Mouse (Mus musculus) stomach, embryonic 16.5 days (tissue): ENCODE results near the gene Acbd5. TPM values are rescaled to one million over a fixed set of nuclear protein-coding genes. Genes with fewer than 3 reads are reported as not detected.

Source experiments
- ATAC-seq: fragments of 200-750 bp; cut with Nextera tagmentation; 2 replicates; pipeline ENCODE4 v1.8.0; 2017; ENCODE audit warnings: moderate number of reproducible peaks, moderate TSS enrichment; ENCODE audit not compliant: insufficient read depth, low FRiP score
- H3K27ac ChIP-seq: fragments of 300-500 bp; sonication (generic); 2 replicates; pipeline ENCODE4 v1.5.1; 2014; ENCODE audit warnings: low read length
- H3K27me3 ChIP-seq: fragments of 300-500 bp; sonication (generic); 2 replicates; pipeline ENCODE4 v1.6.1; 2014; ENCODE audit warnings: low read length, control low read depth, mixed read lengths; ENCODE audit not compliant: control insufficient read depth, insufficient read depth
- H3K36me3 ChIP-seq: fragments of 300-500 bp; sonication (generic); 2 replicates; pipeline ENCODE4 v1.6.1; 2014; ENCODE audit warnings: low read length; ENCODE audit not compliant: control insufficient read depth, insufficient read depth
- H3K4me1 ChIP-seq: fragments of 300-500 bp; sonication (generic); 2 replicates; pipeline ENCODE4 v1.6.1; 2014; ENCODE audit warnings: low read length, control low read depth, mixed read lengths; ENCODE audit not compliant: control insufficient read depth, insufficient read depth
- H3K4me2 ChIP-seq: fragments of 300-500 bp; sonication (generic); 2 replicates; pipeline ENCODE4 v1.6.1; 2014; ENCODE audit warnings: low read depth, low read length, mixed read lengths
- H3K4me3 ChIP-seq: fragments of 300-500 bp; sonication (generic); replicated peaks from 2 replicates; pipeline ENCODE4 v1.5.1; 2014; ENCODE audit warnings: mild to moderate bottlenecking, low read length
- H3K9ac ChIP-seq: fragments of 300-500 bp; sonication (generic); 2 replicates; pipeline ENCODE4 v1.6.1; 2014; ENCODE audit warnings: low read length
- H3K9me3 ChIP-seq: fragments of 300-500 bp; sonication (generic); replicated peaks from 2 replicates; pipeline ENCODE4 v1.6.1; 2016; ENCODE audit warnings: low read length, control low read depth; ENCODE audit not compliant: control insufficient read depth
- WGBS: fragments of 180-500 bp; shearing (Covaris S2); extraction: QIAGEN DNeasy Blood & Tissue Kit; methylation state at CpG from one replicate; pipeline ENCODE4 v1.1.7; 2014; 5-methylcytosine and 5-hydroxymethylcytosine counted together
- polyA plus RNA-seq: library from polyadenylated mRNA; unstranded; fragments of >200 nt; fragmentation: Nextera tagmentation; extraction: Ambion mirVana; gene quantifications from 2 replicates; pipeline ENCODE4 v1.2.1, GENCODE M21; 2015

Acbd5 gene
- polyA plus RNA-seq, 1 experiment from 2014 or later, result 41.8 TPM

DNA sequence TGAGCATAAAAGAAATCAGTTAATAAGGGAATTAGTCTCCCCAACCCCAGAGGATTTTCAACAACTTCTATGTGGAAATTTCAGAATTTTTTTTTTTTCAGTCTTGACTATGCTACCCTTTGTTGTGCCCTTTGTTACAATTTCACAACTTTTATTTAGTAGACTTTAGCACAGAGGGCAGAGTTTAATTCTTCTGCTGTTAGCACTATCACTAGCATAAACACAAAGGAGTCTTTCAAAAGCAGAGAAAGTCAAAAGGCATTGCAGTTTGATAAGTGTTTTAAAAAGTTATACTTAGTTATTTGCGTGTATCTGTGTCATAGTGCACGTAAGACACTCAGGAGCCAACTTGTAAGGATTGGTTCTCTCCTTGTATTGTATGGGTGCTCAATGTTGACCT, 10.6 kb downstream of the Acbd5 start:
- Histone ChIP-seq H3K4me3 (no peak overlapping the region), H3K27me3 (no peaks in the 10 kb centered on the region), H3K4me2 (no peak overlapping the region), H3K9ac (no peak overlapping the region), H3K27ac (no peak overlapping the region), H3K4me1 (no peaks in the 10 kb centered on the region), H3K9me3 (no peaks in the 10 kb centered on the region), H3K36me3 (peaks cover 14% of the 10 kb centered on the region; the same call in 1 of the 2 replicates)
- ATAC-seq, result no peak
- WGBS, result 90% methylated on average over 2 of the region's 2 CpGs

DNA sequence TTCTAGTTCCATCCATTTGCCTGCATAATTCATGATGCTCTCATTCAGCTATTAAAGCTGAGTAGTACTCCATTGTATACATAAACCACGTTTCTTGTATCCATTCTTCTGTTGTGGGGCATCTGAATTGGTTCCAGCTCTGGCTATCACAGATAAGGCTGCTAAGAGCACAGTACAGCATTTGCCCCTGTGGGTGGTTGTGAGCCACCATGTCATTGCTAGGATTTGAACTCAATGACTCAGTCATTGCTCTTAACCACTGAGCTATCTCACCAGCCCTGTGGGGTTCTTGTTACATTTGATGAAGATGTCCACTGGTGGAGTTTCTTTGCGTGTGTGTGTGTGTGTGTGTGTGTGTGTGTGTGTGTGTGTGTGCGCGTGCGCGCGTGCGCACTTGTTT, 16.6 kb downstream of the Acbd5 start:
- H3K27me3 ChIP-seq, result no peaks in the 10 kb centered on the region
- H3K36me3 ChIP-seq, result peaks cover 9% of the 10 kb centered on the region; the same call in 1 of the 2 replicates
- H3K9me3 ChIP-seq, result no peaks in the 10 kb centered on the region
- no peak overlapping the region for H3K9ac ChIP-seq
- H3K27ac ChIP-seq, result no peak overlapping the region
- WGBS, result 92% methylated on average over 8 of the region's 8 CpGs
- H3K4me2 ChIP-seq, result no peak overlapping the region
- no peak for ATAC-seq
- no peaks in the 10 kb centered on the region for H3K4me1 ChIP-seq
- H3K4me3 ChIP-seq, result no peak overlapping the region

DNA sequence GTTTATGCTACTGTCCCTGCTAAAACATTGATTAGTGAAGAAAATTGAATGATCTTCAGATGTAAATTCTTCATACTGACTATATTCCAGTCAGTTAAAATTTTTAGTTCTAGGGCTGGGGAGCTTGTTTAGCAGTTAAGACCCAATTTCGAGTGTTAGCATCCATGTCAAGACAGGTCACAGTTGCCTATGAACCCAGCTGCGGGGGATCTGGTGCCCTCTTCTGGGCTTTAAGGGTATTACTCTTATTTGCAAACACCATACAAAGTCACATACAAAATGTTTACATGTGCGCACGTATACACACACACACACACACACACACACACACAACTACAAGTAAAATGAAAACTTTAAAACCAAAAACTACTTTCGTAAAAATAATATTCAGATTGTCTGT, 24.2 kb downstream of the Acbd5 start:
- no peak overlapping the region for H3K9ac ChIP-seq
- ATAC-seq, result no peak
- H3K4me2 ChIP-seq, result no peak overlapping the region
- H3K36me3 ChIP-seq, result peaks cover 8% of the 10 kb centered on the region
- H3K4me3 ChIP-seq, result no peak overlapping the region
- WGBS, result 53% methylated on average over 5 of the region's 5 CpGs
- no peaks in the 10 kb centered on the region for H3K9me3 ChIP-seq
- H3K27me3 ChIP-seq, result no peaks in the 10 kb centered on the region
- H3K4me1 ChIP-seq, result no peaks in the 10 kb centered on the region
- H3K27ac ChIP-seq, result no peak overlapping the region

DNA sequence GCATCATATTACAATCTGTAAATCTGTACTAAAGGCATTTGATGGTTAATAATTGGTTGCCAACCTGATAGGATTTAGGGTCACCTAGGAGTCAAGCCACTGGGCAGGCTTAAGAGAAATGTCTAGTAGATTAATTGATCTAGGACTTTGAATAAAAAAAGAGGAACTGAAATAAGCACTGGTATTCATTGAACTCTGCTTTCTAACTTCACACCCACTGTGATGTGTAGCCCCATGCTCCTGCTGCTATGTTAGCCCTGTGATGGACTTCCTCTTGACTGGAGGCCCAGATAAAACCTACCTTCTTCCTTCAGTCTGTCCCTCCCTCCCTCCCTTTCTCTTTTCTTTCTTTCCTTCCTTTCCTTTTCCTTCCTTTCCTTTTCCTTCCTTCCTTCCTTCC, 29.1 kb downstream of the Acbd5 start:
- Histone ChIP-seq H3K9me3 (no peaks in the 10 kb centered on the region), H3K4me1 (no peaks in the 10 kb centered on the region), H3K27me3 (no peaks in the 10 kb centered on the region), H3K4me2 (no peak overlapping the region), H3K36me3 (peaks cover 6% of the 10 kb centered on the region), H3K4me3 (no peak overlapping the region), H3K9ac (no peak overlapping the region), H3K27ac (no peak overlapping the region)
- no peak for ATAC-seq

DNA sequence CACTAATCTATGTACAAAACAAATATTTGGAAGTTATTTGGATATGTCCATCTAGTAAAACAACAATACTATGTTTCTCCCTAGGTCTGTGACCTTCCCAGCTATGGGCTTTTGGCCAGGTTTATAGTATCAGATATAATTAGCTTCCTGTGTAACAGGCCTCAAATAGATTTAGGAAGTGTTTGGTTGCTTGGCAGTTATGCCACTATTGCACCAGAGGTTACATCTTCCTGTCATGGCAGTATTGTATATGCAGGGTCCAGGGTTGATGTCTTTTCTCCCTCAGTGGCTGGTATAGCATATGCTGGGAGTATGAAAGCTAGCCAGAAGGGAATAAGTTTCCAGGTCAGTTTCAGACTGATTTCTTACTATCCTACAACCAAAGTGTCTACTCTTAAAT, 34.3 kb downstream of the Acbd5 start:
- Histone ChIP-seq H3K4me3 (no peak overlapping the region), H3K4me1 (no peaks in the 10 kb centered on the region), H3K36me3 (peaks cover 9% of the 10 kb centered on the region), H3K9me3 (no peaks in the 10 kb centered on the region), H3K4me2 (no peak overlapping the region), H3K27me3 (no peaks in the 10 kb centered on the region), H3K27ac (no peak overlapping the region), H3K9ac (no peak overlapping the region)
- ATAC-seq, result no peak

DNA sequence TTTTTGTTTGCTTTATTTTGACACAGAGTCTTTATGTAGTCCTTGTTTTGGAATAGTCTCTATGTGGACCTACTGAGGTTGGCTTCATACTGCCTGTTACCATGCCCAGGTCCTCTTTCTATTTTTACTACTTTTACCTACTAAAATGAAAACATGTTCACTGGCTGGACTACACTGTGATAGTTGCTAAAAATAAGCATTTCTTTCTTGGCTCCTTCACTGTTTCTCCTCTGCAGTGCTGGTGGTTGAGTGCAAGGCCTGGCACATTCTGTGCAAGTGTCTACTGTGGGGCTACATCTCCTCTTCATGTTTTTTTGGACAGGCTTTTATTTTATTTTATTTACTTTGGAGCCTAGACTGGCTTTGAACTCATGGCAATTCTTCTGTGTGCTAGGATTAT, 51.6 kb downstream of the Acbd5 start:
- no peak overlapping the region for H3K4me3 ChIP-seq
- no peak for ATAC-seq
- H3K4me2 ChIP-seq, result no peak overlapping the region
- no peak overlapping the region for H3K9ac ChIP-seq
- no peaks in the 10 kb centered on the region for H3K9me3 ChIP-seq
- no peaks in the 10 kb centered on the region for H3K27me3 ChIP-seq
- H3K36me3 ChIP-seq, result peaks cover 9% of the 10 kb centered on the region; the same call in 1 of the 2 replicates
- H3K4me1 ChIP-seq, result no peaks in the 10 kb centered on the region
- no peak overlapping the region for H3K27ac ChIP-seq

DNA sequence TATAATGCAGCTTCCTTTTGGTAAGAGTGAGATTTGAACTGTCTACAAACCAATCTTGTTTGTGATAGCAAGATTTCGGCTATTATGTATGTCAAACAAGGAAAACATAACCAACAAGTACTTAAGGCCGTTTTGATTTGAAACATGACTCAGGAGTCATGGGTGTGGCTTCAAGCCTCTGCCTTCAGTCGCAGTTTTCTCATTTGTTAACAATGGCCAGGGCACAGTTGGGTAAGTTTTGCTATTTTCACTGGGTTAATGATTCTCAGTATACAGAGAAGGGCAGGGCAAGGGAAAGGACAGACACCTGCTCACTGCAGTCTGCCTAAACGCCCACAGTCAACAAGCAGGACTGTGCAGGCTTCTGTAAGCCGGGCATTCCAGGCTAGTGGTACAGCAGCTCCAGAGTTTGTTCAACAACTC, 87.2 kb downstream of the Acbd5 start:
- H3K36me3 ChIP-seq, result 0 out of 2 replicates have a peak, but pooled peaks cover 3% of the 10 kb centered on the region
- H3K27me3 ChIP-seq, result no peaks in the 10 kb centered on the region
- peak overlapping the region; percentile 65 for H3K4me3 ChIP-seq
- H3K4me2 ChIP-seq, result peak overlapping the region; percentile 89
- WGBS, result 2% methylated on average over 5 of the region's 5 CpGs
- ATAC-seq, result peak; percentile 60
- peak overlapping the region; percentile 100 for H3K27ac ChIP-seq
- H3K4me1 ChIP-seq, result peaks cover 20% of the 10 kb centered on the region
- H3K9ac ChIP-seq, result peak overlapping the region; percentile 77
- H3K9me3 ChIP-seq, result no peaks in the 10 kb centered on the region

DNA sequence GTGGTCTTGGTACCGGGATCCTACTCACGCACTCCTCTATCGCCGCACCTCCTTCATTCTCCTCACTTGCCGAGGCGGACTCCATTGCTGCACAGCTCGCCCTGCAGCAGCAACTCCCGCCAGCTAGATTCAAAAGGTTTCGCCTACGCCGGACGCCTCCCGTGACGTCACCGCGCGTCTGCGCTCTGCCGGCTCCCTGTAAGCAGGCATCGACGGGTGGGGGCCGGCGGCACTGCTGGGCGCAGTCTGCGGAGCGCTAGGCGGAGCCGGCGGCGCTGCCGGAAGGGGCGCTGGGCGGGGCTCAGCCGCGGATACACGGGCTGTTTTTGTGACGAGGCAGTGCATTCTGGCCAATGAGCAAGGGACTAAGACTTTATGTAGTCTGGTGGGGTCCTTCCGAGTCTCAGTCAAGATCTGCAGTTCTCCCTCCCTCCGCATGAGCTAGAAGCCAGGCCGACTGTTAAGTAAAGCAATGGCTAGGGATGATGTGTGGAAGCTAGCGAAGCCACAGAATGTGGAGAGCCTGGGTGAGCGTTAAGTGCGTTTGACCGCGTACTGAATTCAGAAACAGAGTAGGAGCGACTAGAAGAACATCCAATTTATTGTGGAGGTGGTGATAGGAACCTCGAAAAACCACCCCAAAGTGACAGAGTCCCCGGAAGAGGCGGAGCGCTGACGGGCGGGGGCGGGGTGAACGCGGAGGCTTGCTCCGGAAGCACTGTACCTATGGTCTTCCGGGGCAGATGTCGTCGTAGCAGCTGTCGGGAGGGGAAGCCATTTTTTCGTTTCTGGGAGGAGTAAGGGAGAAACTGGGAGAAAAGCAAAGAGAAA, 88.0 kb downstream of the Acbd5 start, which contains the start of the genes Mastl and Yme1l1:
Mastl (minus strand) TSS at position 248 of the 831 bp plus-strand sequence.
Yme1l1 (plus strand) TSS at position 593 of the 831 bp plus-strand sequence.
- H3K9me3 ChIP-seq, result no peaks in the 10 kb centered on the region
- 0 out of 2 replicates have a peak, but pooled peaks cover 5% of the 10 kb centered on the region for H3K36me3 ChIP-seq
- H3K4me3 ChIP-seq, result peak within 1 kb of the TSS; percentile 65
- peak within 1 kb of the TSS; percentile 89 for H3K4me2 ChIP-seq
- ATAC-seq, result peak; percentile 99
- peaks cover 20% of the 10 kb centered on the region for H3K4me1 ChIP-seq
- peak within 1 kb of the TSS; percentile 100 for H3K27ac ChIP-seq
- peak within 1 kb of the TSS; percentile 77 for H3K9ac ChIP-seq
- H3K27me3 ChIP-seq, result no peaks in the 10 kb centered on the region
- WGBS, result under 1% methylated on average over 61 of the region's 61 CpGs

DNA sequence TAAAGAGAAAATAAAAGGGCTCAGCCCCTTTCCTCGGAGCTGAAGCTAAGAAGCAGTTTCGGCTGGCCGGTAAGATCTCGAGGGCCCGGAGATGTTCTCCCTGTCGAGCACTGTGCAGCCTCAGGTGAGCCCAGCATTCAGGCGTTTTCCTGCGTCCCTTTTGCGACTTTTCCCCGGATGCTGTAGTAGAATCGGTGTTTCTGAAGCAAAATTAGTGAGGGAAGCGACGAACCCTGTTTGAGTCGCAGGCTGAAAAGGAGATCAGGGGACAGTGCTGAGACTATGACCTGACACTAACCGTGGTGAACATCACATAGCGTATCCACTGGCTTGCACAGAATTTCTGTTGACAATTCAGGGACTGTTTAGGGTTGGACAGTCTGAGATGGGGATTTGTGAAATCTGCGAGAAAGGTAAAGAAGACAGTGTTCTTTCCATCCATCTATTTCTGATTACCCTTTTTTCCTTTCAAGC, 88.7 kb downstream of the Acbd5 start:
- Histone ChIP-seq H3K36me3 (0 out of 2 replicates have a peak, but pooled peaks cover 4% of the 10 kb centered on the region), H3K9me3 (no peaks in the 10 kb centered on the region), H3K4me2 (peak overlapping the region; percentile 89), H3K4me3 (peak overlapping the region; percentile 65), H3K9ac (peak overlapping the region; percentile 63), H3K4me1 (peaks cover 20% of the 10 kb centered on the region), H3K27ac (peak overlapping the region; percentile 100), H3K27me3 (no peaks in the 10 kb centered on the region)
- under 1% methylated on average over 17 of the region's 17 CpGs for WGBS
- 0 out of 2 replicates have a peak, but pooled peaks have one; percentile 1 for ATAC-seq
